Comparison of ENCODE assay signal across 25 mouse cellular contexts in the genomic region with DNA sequence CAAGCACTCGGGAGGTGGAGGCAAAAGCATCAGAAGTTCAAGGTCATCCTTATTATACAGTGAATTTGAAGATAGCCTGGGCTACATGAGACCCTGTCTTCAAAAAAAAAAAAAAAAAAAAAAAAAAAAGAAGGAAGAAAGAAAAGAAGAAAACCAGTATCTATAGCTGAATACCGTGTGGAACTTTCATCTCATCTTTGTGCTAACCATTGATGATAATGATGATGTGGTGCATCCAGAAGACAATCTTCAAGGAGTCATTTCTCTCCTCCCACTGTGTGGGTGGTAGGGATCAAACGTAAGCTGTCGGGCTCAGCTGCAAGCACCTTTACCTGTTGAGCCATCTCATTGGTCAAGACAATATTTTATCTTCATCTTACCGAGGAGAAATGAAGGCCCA.
"Had no signal": no experiment of that assay in that cellular context is flagged by ENCODE, and none has a peak within 500 bp of the region (broad histone marks: within the 10 kb centered on the region; RNA-seq: fewer than 3 reads in every experiment).

No protein-coding gene starts in this region.

- H3K9ac ChIP-seq: heart, embryonic 13.5 days; heart, embryonic 15.5 days; hindbrain, embryonic 13.5 days; hindbrain, embryonic 15.5 days; kidney, embryonic 15.5 days; limb, embryonic 13.5 days; limb, embryonic 15.5 days had no signal

- H3K27ac ChIP-seq: heart, adult 2 months; heart, embryonic 13.5 days; heart, embryonic 15.5 days; hindbrain, embryonic 13.5 days; hindbrain, embryonic 15.5 days; hindbrain, postnatal 0 days; kidney, embryonic 15.5 days; kidney, postnatal 0 days; limb, embryonic 13.5 days; limb, embryonic 15.5 days had no signal

- H3K4me2 ChIP-seq: heart, embryonic 11.5 days; heart, embryonic 13.5 days; heart, embryonic 15.5 days; hindbrain, embryonic 13.5 days; hindbrain, embryonic 15.5 days; kidney, embryonic 15.5 days; limb, embryonic 13.5 days; limb, embryonic 15.5 days had no signal

- H3K27me3 ChIP-seq: heart, embryonic 13.5 days; heart, embryonic 15.5 days; hindbrain, embryonic 13.5 days; hindbrain, embryonic 15.5 days; kidney, embryonic 15.5 days; limb, embryonic 13.5 days; limb, embryonic 15.5 days had no signal

- ATAC-seq: hindbrain, postnatal 0 days; intestine, embryonic 16.5 days had no signal

- DNase-seq: gastrocnemius, postnatal 14 days; gastrocnemius, postnatal 36 days; heart, adult 11 months; heart, adult 2 months; heart, postnatal 14 days; heart, postnatal 36 days; kidney, adult 11 months; kidney, adult 2 months; kidney, adult 9 months; kidney, postnatal 14 days; kidney, postnatal 36 days; layer of hippocampus, adult 9-11 months; layer of hippocampus, postnatal 36 days; left cerebral cortex, postnatal 4 days had no signal

- H3K36me3 ChIP-seq: hindbrain, embryonic 15.5 days had no signal

- H3K4me3 ChIP-seq: heart, adult 2 months; heart, embryonic 13.5 days; heart, embryonic 15.5 days; hindbrain, embryonic 13.5 days; hindbrain, embryonic 15.5 days; kidney, embryonic 15.5 days; limb, embryonic 13.5 days; limb, embryonic 15.5 days had no signal

- H3K9me3 ChIP-seq: heart, embryonic 15.5 days; hindbrain, embryonic 13.5 days; hindbrain, embryonic 15.5 days; kidney, embryonic 15.5 days; limb, embryonic 15.5 days had no signal

- H3K4me1 ChIP-seq: hindbrain, embryonic 13.5 days; hindbrain, embryonic 15.5 days; limb, embryonic 13.5 days had no signal
